Mouse (Mus musculus) cerebellum, adult 11-12 months (tissue): ENCODE data around the gene Rab5if.
"Not testable (repeated sequence)": the region's sequence is repeated elsewhere in the genome, so short reads cannot be mapped to it uniquely, and the experiment has no call there.

Source experiments
- DNase-seq: peaks from one replicate; pipeline ENCODE4 v3.0.0; 2022

Rab5if gene

DNA sequence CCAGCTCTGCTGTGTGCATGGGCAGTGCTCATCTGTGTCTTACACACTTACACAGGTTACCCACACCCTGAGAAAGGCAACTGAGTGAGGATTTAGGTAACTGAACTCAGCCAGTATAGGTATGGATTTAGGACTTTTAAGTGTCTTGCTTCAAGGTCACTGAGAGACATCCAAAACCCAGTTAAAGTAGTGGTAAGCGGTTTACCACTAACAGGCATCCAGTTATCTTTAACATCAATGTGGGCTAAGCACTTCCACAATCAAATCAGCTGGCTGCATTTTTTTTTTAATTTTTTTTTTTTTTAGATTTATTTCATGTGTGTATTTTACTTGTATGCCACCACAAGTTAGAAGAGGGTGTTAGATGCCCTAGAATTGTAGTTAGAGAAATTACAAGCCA lies 6.6 kb upstream of the Rab5if start:
- DNase-seq: no peak

DNA sequence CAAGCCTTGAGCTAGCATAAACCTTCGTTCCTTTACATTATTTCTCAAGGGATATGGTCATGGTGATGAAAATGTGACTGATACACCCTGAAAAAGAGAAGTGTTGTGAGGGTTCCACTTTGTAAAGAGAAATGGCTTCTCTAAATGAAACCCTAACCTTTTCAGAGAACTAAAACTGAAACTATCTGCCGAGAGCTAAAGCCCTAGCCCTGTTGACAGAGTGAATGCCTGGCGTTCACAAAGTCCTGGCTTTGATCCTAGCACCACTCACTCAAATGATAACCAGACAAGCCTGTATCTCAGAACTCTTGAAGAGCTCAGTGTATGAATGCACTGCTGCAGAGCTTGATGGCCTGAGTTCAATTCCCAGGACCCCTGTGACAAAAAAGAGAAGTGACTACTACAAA lies 5.5 kb upstream of the Rab5if start:
- no peak for DNase-seq

DNA sequence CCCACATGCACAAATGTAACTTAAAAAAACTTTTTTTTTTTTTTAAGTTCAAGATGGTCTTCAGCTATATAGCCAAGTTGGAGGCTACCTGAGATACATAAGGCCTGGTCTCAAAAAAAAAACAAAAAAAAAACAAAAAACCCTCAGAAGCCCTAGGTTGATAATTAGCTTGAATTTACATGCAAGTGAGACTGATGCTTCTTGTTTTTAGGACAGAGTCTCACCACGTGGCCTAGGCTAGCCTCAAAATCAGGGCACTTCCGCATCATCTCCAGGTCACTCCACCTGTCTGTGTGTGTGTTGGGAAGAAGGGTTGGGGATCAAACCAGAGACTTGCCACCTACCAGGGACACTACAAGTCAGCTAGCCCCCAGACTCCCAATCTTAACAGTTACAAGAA lies 5.1 kb upstream of the Rab5if start, which contains the start of gene 4930518I15Rik:
TSS of gene 4930518I15Rik (minus strand) at position 112 of the 400 bp plus-strand sequence.
- DNase-seq: no peak

DNA sequence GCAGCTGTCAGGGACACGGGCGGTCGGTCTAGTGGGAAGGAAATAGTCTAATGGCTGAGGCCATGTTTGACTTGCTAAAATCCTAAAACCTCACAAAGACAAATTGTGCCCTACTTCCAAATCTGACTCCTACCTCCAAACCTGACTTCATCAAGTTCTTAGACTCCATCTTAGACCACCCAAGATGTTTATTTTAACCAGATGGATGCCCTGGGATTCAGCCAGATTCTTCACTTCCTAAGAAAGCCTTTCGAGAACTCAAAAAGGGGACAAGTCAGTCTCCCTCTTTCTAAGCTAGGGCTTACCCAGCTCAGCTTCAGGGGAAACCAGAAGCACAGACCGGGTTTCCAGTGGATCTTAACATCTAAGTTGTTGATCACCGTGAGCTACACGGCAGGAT lies 4.3 kb upstream of the Rab5if start:
- DNase-seq: no peak

DNA sequence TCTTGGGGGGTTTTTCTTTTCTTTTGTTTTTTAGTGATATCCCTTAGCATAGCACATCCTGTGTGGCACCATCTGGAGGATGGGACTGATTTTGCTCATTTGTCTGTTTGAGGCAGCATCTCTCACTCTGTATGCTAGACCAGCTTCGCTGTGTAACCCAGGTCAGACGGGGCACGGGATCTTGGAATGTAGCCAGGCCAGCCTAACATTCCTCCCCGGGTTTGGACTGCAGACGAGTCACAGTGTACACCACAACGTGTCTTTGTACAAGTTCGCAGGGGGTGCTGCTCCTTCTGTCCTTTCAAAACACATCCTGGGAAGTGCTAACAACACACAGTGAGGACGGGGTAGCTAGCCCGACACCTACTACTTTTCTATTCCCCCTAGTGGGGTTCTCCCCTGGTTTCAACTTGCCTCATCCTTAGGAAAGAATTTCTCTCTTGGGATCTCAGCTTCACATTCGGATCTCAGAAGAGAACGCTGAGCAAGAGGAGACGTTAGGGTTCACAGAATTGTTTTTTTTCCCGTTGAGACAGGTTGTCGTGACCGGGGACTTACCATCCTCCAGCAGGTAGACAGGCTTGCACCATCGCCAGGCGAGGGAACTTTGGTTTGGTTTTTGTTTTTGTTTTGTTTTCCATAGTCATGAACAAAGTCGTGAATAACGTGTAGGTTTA lies 749 bp upstream of the Rab5if start:
- DNase-seq: peak; percentile 55

DNA sequence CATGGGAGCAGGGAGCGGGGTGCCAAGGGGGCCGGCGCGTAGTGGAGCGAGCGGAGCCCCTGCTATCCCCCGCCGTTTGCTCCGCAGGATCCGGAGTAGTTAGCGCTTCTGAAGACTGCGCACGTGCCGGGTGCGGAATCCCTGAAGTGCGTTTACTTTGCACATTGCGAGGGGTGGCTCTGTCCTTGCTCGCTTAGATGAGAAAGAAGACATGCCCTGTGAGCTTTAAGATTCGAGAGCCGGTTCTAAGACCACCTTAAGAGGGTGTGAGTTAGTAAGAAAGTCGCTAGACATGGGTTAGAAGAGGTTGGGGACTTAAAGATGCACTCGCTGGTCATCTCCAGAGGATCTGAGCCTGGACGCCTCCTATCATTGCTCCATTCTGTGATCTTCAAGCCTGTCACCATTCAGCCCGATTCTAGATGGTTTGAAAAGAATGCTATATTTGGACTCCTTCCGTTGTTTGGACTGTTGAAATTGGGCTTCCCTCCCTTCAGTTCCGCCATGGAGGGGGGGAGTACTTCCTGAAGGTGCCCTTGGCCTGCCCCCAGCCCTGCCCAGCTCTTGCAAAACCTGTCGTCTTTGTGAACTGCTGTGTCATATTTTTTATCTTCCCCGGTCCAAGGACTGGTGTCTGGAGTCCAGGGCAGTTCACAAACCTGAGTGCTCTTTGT lies 696 bp downstream of the Rab5if start:
- DNase-seq: peak; percentile 44

DNA sequence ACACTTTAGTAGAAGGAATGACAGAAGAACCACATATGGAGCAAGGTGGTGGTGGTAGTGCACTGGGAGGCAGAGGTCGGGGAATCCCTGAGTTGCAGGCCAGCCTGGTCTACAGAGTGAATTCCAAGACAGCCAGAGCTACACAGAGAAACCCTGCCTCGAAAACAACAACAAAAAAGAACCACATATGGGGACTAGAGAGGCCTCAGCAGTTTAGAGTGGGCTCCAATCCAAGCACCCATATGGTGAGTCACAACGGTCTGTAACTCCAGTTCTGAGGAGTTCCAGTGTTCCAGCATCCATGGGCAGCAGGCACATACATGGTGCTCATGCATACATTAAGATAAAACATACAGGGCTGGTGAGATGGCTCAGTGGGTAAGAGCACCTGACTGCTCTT lies 1.6 kb downstream of the Rab5if start:
- peak; percentile 51 for DNase-seq

DNA sequence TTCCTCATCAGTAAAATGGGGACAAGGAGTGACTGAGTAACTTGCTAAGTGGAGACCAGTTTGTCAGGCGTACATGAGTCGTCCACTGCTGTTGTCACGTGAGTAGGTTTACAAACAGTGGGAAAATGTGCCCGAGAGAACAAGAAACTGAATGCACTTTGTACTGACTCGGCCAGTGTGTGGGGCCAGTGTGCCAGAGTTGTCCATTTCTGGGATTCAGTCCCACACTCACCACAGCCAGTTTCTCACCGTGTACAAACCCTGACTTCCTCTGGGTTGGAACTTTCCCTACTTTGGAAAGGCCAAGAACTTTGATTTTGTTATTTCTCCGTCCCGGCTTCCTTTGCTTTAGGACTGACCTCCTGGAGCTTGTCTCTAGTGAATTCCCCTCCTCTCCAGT lies 6.1 kb downstream of the Rab5if start:
- peak; percentile 49 for DNase-seq

DNA sequence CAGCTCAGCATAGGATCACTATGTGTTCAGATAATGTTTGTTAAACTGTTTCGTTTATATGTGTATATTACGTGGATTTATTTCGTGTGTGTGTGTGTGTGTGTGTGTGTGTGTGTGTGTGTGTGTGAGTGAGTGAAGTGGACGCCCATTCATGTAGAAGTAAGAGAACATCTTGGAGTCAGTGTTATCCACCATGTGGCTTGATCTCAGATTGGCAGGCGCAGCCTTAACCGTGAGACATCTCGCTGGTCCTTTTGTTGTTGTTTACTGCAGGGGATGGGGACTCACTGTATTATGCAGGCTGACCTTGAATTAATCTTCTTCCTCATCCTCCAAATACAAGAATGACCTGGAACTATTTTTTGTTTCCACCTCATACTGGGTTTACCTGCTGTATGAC lies 6.6 kb downstream of the Rab5if start:
- DNase-seq: peak; percentile 30

DNA sequence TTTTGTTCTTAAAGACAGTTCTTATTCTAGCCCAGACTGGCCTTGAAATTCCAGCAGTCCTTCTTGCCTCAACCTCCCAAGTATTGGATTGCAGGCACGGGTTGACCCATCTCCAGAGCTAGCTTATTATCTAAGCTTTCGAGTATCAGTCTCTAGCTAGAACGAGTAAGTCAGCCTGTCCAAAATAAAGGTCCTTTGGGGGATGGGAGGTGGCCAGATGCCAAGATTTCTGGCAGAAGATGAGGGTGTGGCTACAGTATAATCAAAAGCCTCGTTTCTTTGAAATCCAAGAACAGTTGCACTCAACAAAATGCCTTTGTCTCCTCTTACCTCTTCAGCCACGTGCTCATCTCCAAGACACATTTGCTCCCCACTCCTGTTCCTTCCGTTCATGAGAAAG lies 7.6 kb downstream of the Rab5if start:
- DNase-seq: peak; percentile 58

DNA sequence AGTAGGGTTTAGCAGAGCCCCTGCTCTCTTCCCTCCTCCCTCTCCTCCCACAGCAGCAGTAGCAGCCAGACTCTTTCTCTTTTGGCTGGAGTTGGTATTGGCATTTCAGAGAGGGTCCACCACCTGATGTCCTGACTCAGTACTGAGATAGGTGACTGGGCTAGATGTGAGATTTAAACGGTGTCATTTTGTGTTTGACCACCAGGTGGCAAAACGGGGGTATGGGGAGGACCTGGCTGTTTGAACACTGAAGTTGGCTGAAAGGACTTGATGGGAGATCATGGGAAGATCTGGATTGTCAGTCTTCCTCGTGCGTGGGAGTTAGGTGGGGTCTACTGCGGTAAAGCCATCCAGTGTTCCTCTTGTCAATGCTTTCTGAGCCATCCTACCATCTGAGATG lies 10.7 kb downstream of the Rab5if start:
- peak; percentile 76 for DNase-seq

DNA sequence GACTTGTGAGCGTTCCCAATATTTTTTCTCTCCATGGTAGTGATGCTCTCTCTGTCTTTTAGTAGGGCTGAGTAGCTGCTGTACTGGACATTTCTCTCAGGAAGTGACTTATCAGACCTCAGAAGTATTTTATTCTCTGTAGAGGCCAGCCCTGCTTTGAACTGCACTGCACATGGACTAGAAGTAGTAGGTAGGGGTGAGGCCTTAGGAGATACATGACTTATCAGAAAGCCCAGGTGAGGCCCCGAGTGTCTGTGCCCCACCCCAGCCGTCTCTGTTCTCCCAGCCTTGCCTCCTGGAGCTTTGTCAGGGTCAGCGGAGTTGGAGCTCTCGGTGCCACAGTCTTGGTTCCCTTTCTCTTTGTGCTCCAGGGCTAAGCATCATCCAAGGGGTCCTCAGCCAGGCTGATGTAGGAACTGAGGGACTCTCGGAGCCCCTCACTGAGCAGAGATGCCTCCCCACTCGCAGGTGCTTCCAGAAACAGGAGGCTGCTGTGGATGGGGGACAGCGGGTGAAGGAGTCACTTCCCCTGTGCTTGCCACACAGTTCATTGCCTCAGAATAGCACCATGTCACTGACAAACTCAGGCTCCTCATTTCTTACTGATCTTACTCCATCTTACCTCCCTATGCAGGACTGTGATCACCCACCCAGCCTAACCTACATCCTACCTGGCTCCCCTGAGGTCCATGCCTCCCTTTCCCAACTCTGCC lies 11.3 kb downstream of the Rab5if start:
- no peak for DNase-seq

DNA sequence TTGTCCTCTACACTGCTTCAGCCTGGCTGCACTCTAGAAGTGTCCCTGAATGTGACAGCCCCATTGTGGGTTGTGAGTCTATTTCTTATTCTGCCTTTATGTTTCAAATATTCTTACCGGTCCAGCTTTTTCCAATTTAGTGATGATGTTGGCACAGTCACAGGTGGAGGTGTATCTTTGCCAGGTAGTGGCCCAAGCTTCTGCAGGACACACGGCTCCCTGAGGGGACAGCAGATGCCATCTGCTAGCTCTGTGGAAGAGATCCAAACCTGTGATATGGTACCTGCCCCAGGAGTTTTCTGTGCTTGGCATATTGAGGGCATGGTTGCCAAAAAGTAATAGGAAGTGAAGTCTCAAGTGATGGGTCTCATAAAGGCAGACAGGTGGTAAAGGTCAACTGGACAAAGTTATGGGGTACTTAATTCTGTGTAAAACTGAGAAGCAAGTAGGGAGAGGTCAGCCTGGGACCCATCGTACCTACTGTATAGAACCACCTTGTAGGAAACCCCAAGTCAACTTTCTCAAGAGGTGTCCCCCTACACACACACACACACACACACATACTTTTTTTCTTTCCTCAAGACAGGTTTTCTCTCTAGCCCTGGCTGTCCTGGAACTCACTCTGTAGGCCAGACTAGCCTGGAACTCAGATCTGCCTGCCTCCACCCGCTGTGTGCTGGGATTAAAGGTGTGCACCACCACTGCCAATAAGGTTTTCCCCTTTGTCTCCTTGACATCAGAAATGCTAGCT lies 12.0 kb downstream of the Rab5if start:
- peak; percentile 97 for DNase-seq

DNA sequence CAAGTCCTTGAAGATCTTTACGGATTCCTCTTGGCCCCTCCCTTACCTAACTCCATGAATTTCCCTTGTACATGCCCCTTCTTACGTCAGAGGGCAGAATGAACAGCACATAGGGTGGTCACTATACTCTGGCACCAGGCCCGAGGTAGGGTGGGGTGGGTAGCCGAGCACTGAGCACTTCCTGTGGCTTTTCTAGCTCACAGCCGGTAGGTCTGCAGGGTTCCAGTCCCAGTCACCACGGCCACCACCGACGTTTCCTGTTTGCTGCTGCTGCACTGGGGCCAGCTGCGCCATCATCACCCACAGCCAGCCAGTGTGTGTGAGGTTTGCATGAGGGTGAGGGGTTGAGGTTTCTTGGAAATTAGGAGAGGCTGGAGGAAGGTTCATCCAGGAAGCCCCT lies 14.8 kb downstream of the Rab5if start:
- DNase-seq: peak; percentile 51

DNA sequence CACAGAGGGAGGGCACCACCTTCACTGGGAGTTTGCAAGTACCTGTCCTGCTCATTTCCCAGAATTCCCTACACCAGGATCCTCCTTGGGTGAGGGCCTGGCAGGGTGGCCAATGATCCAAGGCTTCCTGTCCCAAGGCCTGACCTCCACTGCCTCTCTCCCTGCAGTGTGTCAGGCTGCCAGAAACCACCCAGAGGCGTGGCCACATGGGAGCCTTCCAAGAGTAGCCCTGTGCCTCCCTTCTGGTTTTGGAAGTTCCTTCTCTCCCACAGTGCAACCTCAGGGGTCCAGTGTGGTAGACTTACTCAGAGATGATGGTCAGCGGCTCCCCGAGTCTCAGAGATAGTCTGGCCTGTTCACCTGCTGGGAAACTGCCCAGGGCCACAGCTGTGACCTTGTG lies 16.6 kb downstream of the Rab5if start:
- peak; percentile 53 for DNase-seq

DNA sequence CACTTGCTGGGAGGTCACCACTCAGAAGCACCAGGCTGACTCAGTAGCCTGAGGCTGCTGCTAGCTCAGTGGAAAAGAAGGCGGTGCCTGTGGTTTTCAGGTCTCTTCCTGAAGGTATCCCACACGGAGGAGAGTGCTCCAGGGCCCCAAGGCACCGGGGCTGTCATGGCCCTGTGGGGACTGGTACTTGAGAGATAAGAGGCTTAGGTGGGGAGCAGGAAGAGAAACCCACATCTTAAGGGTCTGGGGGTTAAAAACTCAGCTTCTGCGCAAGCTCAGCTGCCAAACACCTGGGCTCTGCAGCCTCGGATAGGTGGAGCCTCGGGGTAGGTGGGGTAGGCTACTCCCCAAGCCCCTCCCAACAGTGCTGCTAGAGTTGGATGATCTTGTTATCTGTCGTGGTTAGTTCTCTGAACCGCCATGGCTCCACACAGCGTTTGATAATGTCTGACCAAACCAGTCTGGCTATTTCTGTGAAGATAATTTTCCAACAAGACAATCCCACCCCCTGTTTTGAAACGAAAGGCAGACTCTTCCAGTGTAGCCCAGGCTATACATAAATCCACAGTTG lies 19.6 kb downstream of the Rab5if start:
- DNase-seq: no peak

DNA sequence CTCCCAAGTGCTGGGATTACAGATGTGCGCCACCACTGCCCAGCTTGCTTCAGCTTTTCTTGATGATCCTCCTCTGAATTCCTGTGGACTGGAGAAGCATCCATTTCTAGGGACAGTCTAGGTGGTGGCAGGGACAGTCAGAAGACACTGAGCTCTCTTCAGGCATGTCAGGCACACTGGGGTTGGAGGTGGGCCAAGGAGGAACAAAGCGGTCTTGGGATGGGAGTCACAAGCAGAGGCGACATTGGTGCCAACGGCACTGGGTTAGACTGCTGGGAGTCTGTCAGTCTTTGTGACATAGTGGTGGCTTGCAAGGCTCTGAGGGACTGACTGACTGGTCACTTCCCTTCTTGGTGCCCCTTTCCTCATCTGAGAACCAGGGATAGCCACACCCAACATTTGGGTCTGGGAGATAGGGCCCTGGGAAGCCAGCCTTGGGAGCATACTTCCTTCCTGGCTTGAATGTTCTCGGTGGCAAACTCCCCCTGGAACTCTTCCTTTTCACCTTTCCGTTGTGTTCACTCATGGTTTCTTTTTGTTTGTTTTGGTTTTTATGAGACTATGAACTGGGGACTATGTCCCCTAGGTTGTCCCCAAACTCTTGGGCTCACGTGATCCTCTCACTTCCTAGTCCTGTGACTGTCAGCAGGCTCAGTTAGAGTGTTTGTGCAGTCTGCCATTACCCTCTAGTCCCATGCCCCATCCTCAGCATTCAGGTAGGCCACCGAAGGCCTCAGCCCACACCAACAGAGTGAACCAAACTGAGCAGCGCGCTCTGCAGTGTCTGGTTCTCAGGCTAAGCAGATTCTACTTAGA lies 21.7 kb downstream of the Rab5if start:
- no peak for DNase-seq

DNA sequence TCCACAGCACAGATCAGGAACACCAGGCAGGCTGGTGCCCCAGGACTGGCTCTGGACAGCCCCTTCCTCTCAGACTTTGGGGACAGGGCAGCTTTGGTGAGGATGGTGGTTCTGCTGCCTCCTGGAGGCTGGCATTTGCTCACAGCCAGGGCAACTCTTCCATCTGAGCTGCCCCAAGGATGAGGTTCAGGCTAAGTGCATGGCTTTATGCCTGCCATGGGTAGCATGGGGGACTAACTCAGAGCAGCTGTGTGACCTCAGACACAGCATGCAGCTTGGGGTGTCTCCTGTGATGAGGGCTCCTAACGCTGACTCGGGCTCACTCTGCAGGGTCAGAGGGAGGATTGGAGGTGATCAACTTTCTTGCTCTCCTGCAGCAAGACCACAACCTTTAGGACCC lies 22.7 kb downstream of the Rab5if start:
- DNase-seq: not testable (repeated sequence)

DNA sequence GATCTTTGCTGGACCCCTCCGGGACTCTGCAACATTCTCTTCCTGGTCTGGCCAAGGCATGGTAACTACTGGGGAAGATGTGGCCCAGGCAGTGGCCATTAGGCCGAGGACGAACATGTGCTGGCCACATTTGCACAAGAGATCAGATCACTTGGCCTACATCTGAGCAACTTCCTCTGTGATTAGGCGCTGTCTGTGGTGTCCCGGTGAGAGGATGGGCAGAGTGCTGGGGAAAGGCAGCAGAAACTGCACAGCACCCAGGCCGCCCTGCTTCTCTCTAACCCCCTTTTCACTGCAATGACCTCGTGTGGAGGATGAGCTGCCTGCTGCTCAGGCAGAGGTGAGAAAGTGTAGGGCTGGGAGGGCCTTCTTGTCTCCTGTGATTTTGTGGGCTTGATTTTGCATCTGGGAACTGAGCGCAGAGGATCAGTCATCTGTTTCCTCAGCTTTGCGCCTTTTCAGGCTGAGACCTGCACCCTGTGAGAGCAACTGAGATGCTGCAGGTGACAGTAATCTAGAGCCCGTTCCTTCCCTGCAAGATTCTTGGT lies 23.2 kb downstream of the Rab5if start:
- no peak for DNase-seq

DNA sequence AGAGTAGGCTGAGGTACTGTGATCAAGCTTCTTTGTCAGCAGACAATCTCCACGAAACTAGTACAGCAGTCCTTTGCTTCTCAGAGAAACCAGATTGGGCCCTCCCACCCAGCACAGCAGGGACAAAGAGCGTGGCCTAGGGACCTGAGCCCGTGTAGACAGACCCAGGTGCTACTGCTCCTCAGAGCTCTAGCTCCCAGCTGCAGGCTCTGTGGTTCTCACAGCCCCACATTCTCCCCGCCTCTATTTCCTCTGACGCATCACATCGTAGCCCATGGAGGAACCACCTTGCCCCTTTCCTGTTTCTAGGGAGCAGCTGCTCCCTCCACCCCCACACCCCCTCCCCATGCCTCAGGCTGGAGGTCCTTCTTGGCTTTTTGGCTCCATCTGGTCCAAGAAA lies 24.1 kb downstream of the Rab5if start, which contains the start of gene Sla2:
TSS of gene Sla2 (minus strand) at position 176 of the 400 bp plus-strand sequence.
- DNase-seq: no peak

DNA sequence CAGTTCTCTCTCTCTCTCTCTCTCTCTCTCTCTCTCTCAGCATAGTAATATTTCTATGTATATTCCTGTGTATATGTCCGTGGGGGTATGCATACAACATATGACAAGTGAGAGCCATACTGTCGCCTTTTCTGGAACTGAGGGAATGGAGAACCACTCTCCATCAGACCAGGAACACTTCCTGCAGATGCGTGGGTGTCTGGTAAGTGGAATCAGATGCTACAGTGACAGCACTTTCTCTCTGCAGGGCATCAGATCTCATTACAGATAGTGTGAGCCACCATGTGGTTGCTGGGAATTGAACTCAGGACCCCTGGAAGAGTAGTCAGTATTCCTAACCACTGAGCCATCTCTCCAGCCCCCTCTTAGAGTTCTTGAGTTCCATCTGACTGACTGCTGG lies 25.6 kb downstream of the Rab5if start:
- no peak for DNase-seq

DNA sequence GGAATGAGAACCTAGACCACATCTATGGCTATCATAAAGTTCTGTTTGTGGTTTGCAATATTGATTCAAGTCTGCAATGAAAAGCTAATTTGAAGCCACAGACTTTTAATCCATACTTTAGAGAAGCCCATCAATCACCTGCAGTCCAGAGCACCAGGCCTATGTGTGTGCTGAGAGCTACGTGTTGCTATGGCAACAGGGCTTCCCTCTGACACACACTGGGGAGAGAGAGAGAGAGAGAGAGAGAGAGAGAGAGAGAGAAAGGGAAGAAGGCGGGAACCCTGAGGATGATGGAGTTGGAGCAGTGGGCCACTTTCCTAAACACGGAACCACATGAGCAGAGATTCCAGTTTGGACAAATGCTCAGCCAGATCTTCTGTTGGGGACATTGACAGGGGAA lies 29.3 kb downstream of the Rab5if start:
- DNase-seq: no peak
